Mouse (Mus musculus): ENCODE measurements around the gene Prrg2. TPM values are rescaled to one million over a fixed set of nuclear protein-coding genes. Genes with fewer than 3 reads are reported as not detected.
A peak's percentile ranks its signal among the peaks of the same experiment; 100 is the strongest.
"Not testable (repeated sequence)": the region's sequence is repeated elsewhere in the genome, so short reads cannot be mapped to it uniquely, and the experiment has no call there.

The Prrg2 gene
- total RNA-seq (2021), result 10 to 100 TPM in 1 of 2 experiments, 1 to 10 TPM in 1; 8.1 to 11.0 TPM
- long read RNA-seq, experiment 1, partial matches to known transcripts, result 0 of 8 reads
- long read RNA-seq, experiment 1, other reads (novel, unspliced or antisense), result 4 of 8 reads
- long read RNA-seq, experiment 2, transcript Prrg2-208 (8 exons, 1,623 nt), result major isoform, 8 of 24 reads
- long read RNA-seq, experiment 2, partial matches to known transcripts, result 0 of 24 reads
- long read RNA-seq, experiment 2, other reads (novel, unspliced or antisense), result 12 of 24 reads

- intact Hi-C loops (cut with DNase I), result no loop called here
- peak within 1 kb of the TSS; percentile 93 for H3K27ac ChIP-seq
- DNase-seq, result peak; percentile 95
- peak within 1 kb of the TSS; percentile 82 for H3K4me3 ChIP-seq
- peak; percentile 45 for TF ChIP-seq CTCF (IDR thresholded peaks at IDR 0.05)
Observed at GRCm38 (mm10) chr7:45062239-45062835, at the start of gene Prrg2, which contains the start of gene Nosip. Gene Prrg2, minus strand, starts transcription at chr7:45062677. Gene Nosip, plus strand, starts transcription at chr7:45062429.

- Histone ChIP-seq H3K4me3 (no peak overlapping the region), H3K27ac (no peak overlapping the region)
- intact Hi-C loops (cut with DNase I), result no loop called here
- no peak for DNase-seq
- no peak for TF ChIP-seq CTCF (IDR thresholded peaks at IDR 0.05)
Observed at GRCm38 (mm10) chr7:45111940-45112339, 49.5 kb upstream of the Prrg2 start.

GRCm38 (mm10) chr7:45110089-45110488, 47.6 kb upstream of the Prrg2 start:
- intact Hi-C loops (cut with DNase I); H3K27ac ChIP-seq; DNase-seq; H3K4me3 ChIP-seq: not testable (repeated sequence)

DNA sequence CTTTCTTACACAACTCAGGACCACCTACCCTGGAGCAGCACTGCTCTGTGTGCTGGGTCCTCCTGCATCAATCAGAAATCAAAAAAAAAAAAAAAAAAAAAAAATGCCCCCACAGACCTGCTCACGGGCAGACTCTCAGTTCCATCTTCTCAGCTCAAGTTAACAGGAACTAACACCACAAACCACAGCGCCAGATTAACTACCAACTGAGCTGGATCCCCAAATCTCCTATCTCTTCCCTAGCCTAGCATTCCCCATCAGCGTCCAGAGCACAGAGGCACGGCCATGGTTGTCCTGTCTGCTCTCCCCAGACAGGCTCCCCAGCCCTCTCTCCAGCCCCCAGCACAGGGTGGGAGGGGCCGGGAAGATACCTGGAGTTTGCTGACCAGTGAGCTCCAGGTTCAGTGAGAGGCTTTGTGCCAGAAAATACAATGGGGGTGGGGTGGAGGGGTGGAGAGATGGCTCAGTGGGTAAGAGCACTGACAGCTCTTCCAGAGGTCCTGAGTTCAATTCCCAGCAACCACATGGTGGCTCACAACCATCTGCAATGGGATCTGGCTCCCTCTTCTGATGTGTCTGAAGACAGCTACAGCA, 44.7 kb upstream of the Prrg2 start:
- TF ChIP-seq CTCF (IDR thresholded peaks at IDR 0.05), result no peak
- intact Hi-C loops (cut with DNase I), result no loop called here

DNA sequence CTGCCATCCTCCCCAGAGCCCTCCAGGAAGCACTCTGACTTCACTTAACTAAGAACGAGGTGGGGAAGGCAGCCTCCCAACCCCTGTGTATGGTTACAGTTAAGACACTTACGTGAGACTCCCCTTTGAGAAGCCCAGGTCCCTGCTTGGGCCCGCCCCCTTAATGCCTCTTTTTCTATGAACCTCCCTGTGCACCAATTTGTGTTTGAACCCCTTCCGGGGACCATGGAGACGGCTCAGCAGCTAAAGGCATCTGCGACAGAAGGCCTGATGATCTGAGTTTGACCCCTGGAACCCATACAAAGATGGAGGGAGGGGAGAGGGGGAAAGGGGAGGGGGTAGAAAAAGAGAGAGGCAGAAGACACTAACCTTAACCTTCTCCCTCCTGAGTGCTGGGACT, 44.0 kb upstream of the Prrg2 start:
- no peak for DNase-seq
- Histone ChIP-seq H3K27ac (no peak overlapping the region), H3K4me3 (no peak overlapping the region)
- no peak for TF ChIP-seq CTCF (IDR thresholded peaks at IDR 0.05)
- intact Hi-C loops (cut with DNase I), result no loop called here

More for the DNA sequence above, 44.7 kb upstream of the Prrg2 start:
- H3K4me3 ChIP-seq, result no peak overlapping the region
- H3K27ac ChIP-seq, result no peak overlapping the region
- DNase-seq, result no peak

- no peak for TF ChIP-seq CTCF (IDR thresholded peaks at IDR 0.05)
- intact Hi-C loops (cut with DNase I), result no loop called here
- H3K4me3 ChIP-seq, result no peak overlapping the region
- no peak overlapping the region for H3K27ac ChIP-seq
- DNase-seq, result no peak
Observed at GRCm38 (mm10) chr7:45105491-45105890, 43.0 kb upstream of the Prrg2 start.

- DNase-seq, result no peak
- intact Hi-C loops (cut with DNase I), result no loop called here
- no peak for TF ChIP-seq CTCF (IDR thresholded peaks at IDR 0.05)
- Histone ChIP-seq H3K4me3 (no peak overlapping the region), H3K27ac (no peak overlapping the region)
Observed at GRCm38 (mm10) chr7:45104941-45105340, 42.5 kb upstream of the Prrg2 start.

GRCm38 (mm10) chr7:45103652-45104180, 41.2 kb upstream of the Prrg2 start, which contains the start of gene Fcgrt:
Gene Fcgrt, minus strand, starts transcription at chr7:45103851.
- peak within 1 kb of the TSS; percentile 72 for H3K4me3 ChIP-seq
- intact Hi-C loops (cut with DNase I), result loop anchor here (2.0 kb wide), 1 partner anchor 21 kb away; no protein-coding TSS in a partner anchor
- peak within 1 kb of the TSS; percentile 94 for H3K27ac ChIP-seq
- TF ChIP-seq CTCF (IDR thresholded peaks at IDR 0.05), result no peak
- peak; percentile 96 for DNase-seq

- peak overlapping the region; percentile 94 for H3K27ac ChIP-seq
- peak overlapping the region; percentile 72 for H3K4me3 ChIP-seq
- peak; percentile 65 for DNase-seq
- no peak for TF ChIP-seq CTCF (IDR thresholded peaks at IDR 0.05)
- intact Hi-C loops (cut with DNase I), result loop anchor here (2.0 kb wide), 1 partner anchor 20 kb away; no protein-coding TSS in a partner anchor
Observed at GRCm38 (mm10) chr7:45102940-45103585, 40.6 kb upstream of the Prrg2 start.

DNA sequence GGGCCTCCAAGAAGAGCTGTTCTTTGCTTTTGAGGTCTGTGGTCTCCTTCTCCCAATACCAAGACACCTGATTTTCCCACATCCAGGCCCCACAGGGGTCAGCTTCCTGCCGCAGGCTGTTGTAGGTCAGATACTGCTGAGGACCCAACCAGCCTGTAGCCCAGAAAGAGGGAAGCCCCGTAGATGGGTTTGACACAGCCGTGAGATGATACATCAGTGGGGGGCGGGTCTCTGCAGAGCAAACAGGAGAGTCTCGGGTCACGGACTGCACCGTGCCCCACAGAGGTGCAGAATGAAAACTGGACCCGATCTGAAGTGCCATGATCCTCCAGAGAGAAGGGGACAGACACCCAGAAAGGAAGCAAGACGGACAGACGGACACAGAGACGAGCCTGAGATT, 40.0 kb upstream of the Prrg2 start:
- no peak for DNase-seq
- intact Hi-C loops (cut with DNase I), result loop anchor here (2.0 kb wide), 1 partner anchor 20 kb away; no protein-coding TSS in a partner anchor
- Histone ChIP-seq H3K27ac (peak overlapping the region; percentile 94), H3K4me3 (peak overlapping the region; percentile 72)
- no peak for TF ChIP-seq CTCF (IDR thresholded peaks at IDR 0.05)

DNA sequence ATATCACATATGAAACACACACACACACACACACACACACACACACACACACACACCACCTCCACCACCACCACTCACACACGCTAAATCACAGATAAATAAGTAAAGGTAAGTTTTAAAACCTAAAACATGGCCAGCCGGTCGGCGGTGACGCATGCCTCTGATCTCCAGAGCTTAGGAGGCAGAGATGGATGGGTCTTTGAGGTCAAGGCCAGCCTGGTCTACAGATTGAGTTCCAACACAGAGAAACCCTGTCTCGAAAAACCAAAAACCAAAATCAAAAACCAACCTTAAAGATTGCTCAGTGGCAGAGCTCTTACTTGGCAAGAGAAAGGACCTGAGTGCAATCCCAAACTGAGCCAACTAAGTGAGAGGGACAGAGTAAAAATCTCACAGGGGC, 37.6 kb upstream of the Prrg2 start:
- Histone ChIP-seq H3K27ac (peak overlapping the region; percentile 49), H3K4me3 (peak overlapping the region; percentile 72)
- DNase-seq, result no peak
- intact Hi-C loops (cut with DNase I), result no loop called here
- no peak for TF ChIP-seq CTCF (IDR thresholded peaks at IDR 0.05)

DNA sequence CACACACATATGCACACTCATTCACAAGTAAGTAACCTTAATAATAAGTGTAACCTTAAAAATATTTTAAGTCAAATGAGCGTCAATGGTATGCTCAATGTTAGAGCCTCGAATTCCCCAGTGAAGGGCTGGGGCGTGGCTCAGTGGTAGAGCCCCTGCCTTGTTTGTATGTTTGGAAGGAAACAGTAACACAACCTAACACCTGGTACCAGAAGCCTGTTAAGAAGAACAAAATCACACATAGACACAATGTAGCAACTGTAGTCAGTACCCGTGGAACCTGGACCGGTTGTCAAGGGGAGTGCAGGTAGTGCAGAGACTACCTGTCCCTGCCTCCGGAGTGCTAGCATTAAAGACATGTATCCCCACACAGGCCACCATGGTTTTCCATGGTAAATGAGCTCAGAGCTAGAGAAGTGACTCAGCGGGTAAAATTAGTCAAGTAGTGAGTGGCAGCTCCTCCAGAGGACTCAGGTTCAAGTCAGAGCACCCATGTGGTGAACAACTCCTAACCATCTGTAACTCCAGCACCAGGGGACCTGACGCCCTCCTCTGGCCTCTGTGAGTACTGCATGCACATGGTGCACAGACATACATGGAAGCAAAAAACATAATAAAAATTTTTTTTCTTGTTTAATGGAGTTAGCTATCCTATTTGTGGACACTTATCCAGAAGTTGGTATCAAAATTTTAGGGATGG, 36.2 kb upstream of the Prrg2 start:
- intact Hi-C loops (cut with DNase I), result no loop called here
- TF ChIP-seq CTCF (IDR thresholded peaks at IDR 0.05), result peak; percentile 47
- Histone ChIP-seq H3K4me3 (no peak overlapping the region), H3K27ac (no peak overlapping the region)
- no peak for DNase-seq

All from gastrocnemius, adult 2 months (tissue).